Mouse (Mus musculus) MEL (cell line): Measurements from ENCODE around the gene Gm26938. TPM values are rescaled to one million over a fixed set of nuclear protein-coding genes. Genes with fewer than 3 reads are reported as not detected.

Experiments
- DNase-seq: peaks from one replicate; pipeline ENCODE4 v3.0.0; 2011; ENCODE audit warnings: low read depth, low spot score
- H3K27ac ChIP-seq: 2 replicates; pipeline ENCODE4 v1.5.1; 2012; ENCODE audit warnings: low read depth, mild to moderate bottlenecking, control low read depth, low read length, moderate library complexity; ENCODE audit not compliant: control insufficient read depth
- H3K27me3 ChIP-seq, 2 experiments: fragments of 150-350 bp in 1 of 2; sonication (generic) in 1 of 2; 2 replicates each; pipeline ENCODE4 v1.6.1; 2012; ENCODE audit warnings: low read length in 2 of 2, mild to moderate bottlenecking in 2 of 2, improper control_type of control experiment in 1 of 2, moderate library complexity in 1 of 2; ENCODE audit not compliant: insufficient read depth in 2 of 2, control insufficient read depth in 1 of 2
- H3K36me3 ChIP-seq, 2 experiments: 2 replicates each; pipeline ENCODE4 v1.6.1; 2012 to 2014; ENCODE audit warnings: low read length in 2 of 2, improper control_type of control experiment in 1 of 2, inconsistent platforms in 1 of 2, mild to moderate bottlenecking in 1 of 2; ENCODE audit not compliant: insufficient read depth in 2 of 2, control insufficient read depth in 1 of 2
- H3K4me1 ChIP-seq, 2 experiments: fragments of 150-350 bp in 1 of 2; sonication (generic) in 1 of 2; 2 replicates each; pipeline ENCODE4 v1.6.1; 2012; ENCODE audit warnings: low read length in 2 of 2, improper control_type of control experiment in 1 of 2, mild to moderate bottlenecking in 1 of 2; ENCODE audit not compliant: insufficient read depth in 2 of 2, control insufficient read depth in 1 of 2
- H3K4me3 ChIP-seq, 2 experiments: fragments of 150-350 bp in 1 of 2; sonication (generic) in 1 of 2; 2 replicates each; pipeline ENCODE4 v1.5.1; 2012; ENCODE audit warnings: low read depth in 2 of 2, low read length in 2 of 2, mild to moderate bottlenecking in 2 of 2, moderate library complexity in 2 of 2, control low read depth in 1 of 2, improper control_type of control experiment in 1 of 2; ENCODE audit not compliant: control insufficient read depth in 1 of 2, insufficient read depth in 1 of 2
- H3K79me2 ChIP-seq: 2 replicates; pipeline ENCODE4 v1.6.1; 2012; ENCODE audit warnings: mild to moderate bottlenecking, low read length, moderate library complexity; ENCODE audit not compliant: control insufficient read depth, poor library complexity, insufficient read depth
- H3K9ac ChIP-seq: 2 replicates; pipeline ENCODE4 v1.6.1; 2012; ENCODE audit warnings: low read depth, mild to moderate bottlenecking, control low read depth, low read length, moderate library complexity; ENCODE audit not compliant: control insufficient read depth, poor library complexity, severe bottlenecking
- H3K9me3 ChIP-seq: fragments of 150-350 bp; sonication (generic); replicated peaks from 2 replicates; pipeline ENCODE4 v1.6.1; 2012; ENCODE audit warnings: mild to moderate bottlenecking, low read length, improper control_type of control experiment, moderate library complexity; ENCODE audit not compliant: insufficient read depth
- BHLHE40 ChIP-seq: IDR thresholded peaks from 2 replicates; pipeline ENCODE4 v1.6.1; 2012; ENCODE audit warnings: low read depth, mild to moderate bottlenecking, inconsistent platforms, low read length, improper control_type of control experiment, borderline replicate concordance
- CHD1 ChIP-seq: IDR thresholded peaks from 2 replicates; pipeline ENCODE4 v1.6.1; 2012; ENCODE audit warnings: low read depth, mild to moderate bottlenecking, inconsistent platforms, low read length, improper control_type of control experiment
- CTCF ChIP-seq, 3 experiments: IDR thresholded peaks in 2 of 3; conservative IDR thresholded peaks in 1 of 3; 2 replicates each; pipeline ENCODE4 v1.5.1; 2011 to 2012; ENCODE audit warnings: low read length in 3 of 3, low read depth in 2 of 3, mild to moderate bottlenecking in 2 of 3, improper control_type of control experiment in 1 of 3, inconsistent platforms in 1 of 3, mixed read lengths in 1 of 3, moderate library complexity in 1 of 3; ENCODE audit not compliant: control insufficient read depth in 1 of 3, insufficient read depth in 1 of 3, poor library complexity in 1 of 3, severe bottlenecking in 1 of 3
- E2F4 ChIP-seq: IDR thresholded peaks from 2 replicates; pipeline ENCODE4 v1.6.1; 2011; ENCODE audit warnings: low read depth, low read length, improper control_type of control experiment, borderline replicate concordance
- ELF1 ChIP-seq: IDR thresholded peaks from 2 replicates; pipeline ENCODE4 v1.6.1; 2014; ENCODE audit warnings: low read depth, mild to moderate bottlenecking, inconsistent platforms, low read length, improper control_type of control experiment, moderate library complexity
- EP300 ChIP-seq, 2 experiments: IDR thresholded peaks; 2 replicates each; pipeline ENCODE4 v1.6.1; 2011; ENCODE audit warnings: improper control_type of control experiment in 2 of 2, low read length in 2 of 2, low read depth in 1 of 2, mild to moderate bottlenecking in 1 of 2
- ETS1 ChIP-seq: IDR thresholded peaks from 2 replicates; pipeline ENCODE4 v1.6.1; 2012; ENCODE audit warnings: low read depth, mild to moderate bottlenecking, inconsistent platforms, low read length, improper control_type of control experiment, moderate library complexity
- GABPA ChIP-seq: IDR thresholded peaks from 2 replicates; pipeline ENCODE4 v1.6.1; 2012; ENCODE audit warnings: low read depth, mild to moderate bottlenecking, inconsistent platforms, low read length, improper control_type of control experiment, moderate library complexity
- HCFC1 ChIP-seq: IDR thresholded peaks from 2 replicates; pipeline ENCODE4 v1.6.1; 2012; ENCODE audit warnings: low read depth, mild to moderate bottlenecking, inconsistent platforms, low read length, improper control_type of control experiment, moderate library complexity
- JUND ChIP-seq: IDR thresholded peaks from 2 replicates; pipeline ENCODE4 v1.6.1; 2011; ENCODE audit warnings: low read depth, mild to moderate bottlenecking, improper control_type of control experiment, low read length
- KAT2A ChIP-seq: conservative IDR thresholded peaks from 2 replicates; pipeline ENCODE4 v1.6.1; 2012; ENCODE audit warnings: low read depth, low read length, improper control_type of control experiment, inconsistent platforms
- MAFK ChIP-seq: IDR thresholded peaks from 2 replicates; pipeline ENCODE4 v1.6.1; 2011; ENCODE audit warnings: low read depth, mild to moderate bottlenecking, low read length, improper control_type of control experiment, borderline replicate concordance
- MAX ChIP-seq: IDR thresholded peaks from 2 replicates; pipeline ENCODE4 v1.6.1; 2011; ENCODE audit warnings: low read length, improper control_type of control experiment
- MAZ ChIP-seq: IDR thresholded peaks from 2 replicates; pipeline ENCODE4 v1.6.1; 2012; ENCODE audit warnings: low read depth, mild to moderate bottlenecking, inconsistent platforms, low read length, improper control_type of control experiment
- MXI1 ChIP-seq: IDR thresholded peaks from 2 replicates; pipeline ENCODE4 v1.6.1; 2011; ENCODE audit warnings: mild to moderate bottlenecking, low read depth, low read length, improper control_type of control experiment
- MYB ChIP-seq: IDR thresholded peaks from 2 replicates; pipeline ENCODE4 v1.6.1; 2011; ENCODE audit warnings: mild to moderate bottlenecking, low read depth, low read length, improper control_type of control experiment
- MYC ChIP-seq: IDR thresholded peaks from 2 replicates; pipeline ENCODE4 v1.6.1; 2011; ENCODE audit warnings: low read depth, mild to moderate bottlenecking, low read length, improper control_type of control experiment, moderate library complexity
- NELFE ChIP-seq: IDR thresholded peaks from 2 replicates; pipeline ENCODE4 v1.6.1; 2011; ENCODE audit warnings: low read depth, low read length, improper control_type of control experiment
- NRF1 ChIP-seq: IDR thresholded peaks from 2 replicates; pipeline ENCODE4 v1.6.1; 2014; ENCODE audit warnings: low read depth, mild to moderate bottlenecking, inconsistent platforms, low read length, improper control_type of control experiment, moderate library complexity; ENCODE audit not compliant: poor library complexity, insufficient read depth, severe bottlenecking
- POLR2A ChIP-seq, 2 experiments: IDR thresholded peaks; 2 replicates each; pipeline ENCODE4 v1.6.1; 2011 to 2012; ENCODE audit warnings: low read length in 2 of 2, mild to moderate bottlenecking in 2 of 2, control low read depth in 1 of 2, improper control_type of control experiment in 1 of 2, low read depth in 1 of 2, moderate library complexity in 1 of 2; ENCODE audit not compliant: control insufficient read depth in 1 of 2, insufficient read depth in 1 of 2, poor library complexity in 1 of 2
- POLR2AphosphoS2 ChIP-seq: IDR thresholded peaks from 2 replicates; pipeline ENCODE4 v1.6.1; 2011; ENCODE audit warnings: low read length, improper control_type of control experiment
- POLR2AphosphoS5 ChIP-seq: IDR thresholded peaks from 2 replicates; pipeline ENCODE4 v1.6.1; 2012; ENCODE audit warnings: low read depth, borderline replicate concordance, mild to moderate bottlenecking, inconsistent platforms, low read length, moderate library complexity, mixed read lengths
- RAD21 ChIP-seq: IDR thresholded peaks from 2 replicates; pipeline ENCODE4 v1.6.1; 2011; ENCODE audit warnings: mild to moderate bottlenecking, low read depth, low read length, improper control_type of control experiment
- RCOR1 ChIP-seq: IDR thresholded peaks from 2 replicates; pipeline ENCODE4 v1.6.1; 2012; ENCODE audit warnings: low read depth, mild to moderate bottlenecking, inconsistent platforms, low read length, improper control_type of control experiment
- SIN3A ChIP-seq: IDR thresholded peaks from 2 replicates; pipeline ENCODE4 v1.6.1; 2012; ENCODE audit warnings: low read length, improper control_type of control experiment, inconsistent platforms
- SMC3 ChIP-seq: IDR thresholded peaks from 2 replicates; pipeline ENCODE4 v1.6.1; 2011; ENCODE audit warnings: low read depth, low read length, improper control_type of control experiment
- TAL1 ChIP-seq: IDR thresholded peaks from 2 replicates; pipeline ENCODE4 v1.6.1; 2012; ENCODE audit warnings: mild to moderate bottlenecking, inconsistent platforms, low read length, moderate library complexity, mixed read lengths
- TBP ChIP-seq: IDR thresholded peaks from 2 replicates; pipeline ENCODE4 v1.8.0; 2011; ENCODE audit warnings: low read depth, low read length, improper control_type of control experiment
- TCF12 ChIP-seq: IDR thresholded peaks from 2 replicates; pipeline ENCODE4 v1.6.1; 2014; ENCODE audit warnings: low read depth, mild to moderate bottlenecking, inconsistent platforms, low read length, improper control_type of control experiment, moderate library complexity
- UBTF ChIP-seq: IDR thresholded peaks from 2 replicates; pipeline ENCODE4 v1.6.1; 2012; ENCODE audit warnings: low read depth, mild to moderate bottlenecking, inconsistent platforms, low read length, improper control_type of control experiment, moderate library complexity, borderline replicate concordance; ENCODE audit not compliant: insufficient read depth
- USF1 ChIP-seq: IDR thresholded peaks from 2 replicates; pipeline ENCODE4 v1.6.1; 2014; ENCODE audit warnings: low read depth, mild to moderate bottlenecking, inconsistent platforms, low read length, improper control_type of control experiment, moderate library complexity
- USF2 ChIP-seq, 2 experiments: IDR thresholded peaks; 2 replicates each; pipeline ENCODE4 v1.6.1; 2011 to 2012; ENCODE audit warnings: improper control_type of control experiment in 2 of 2, low read length in 2 of 2, borderline replicate concordance in 1 of 2, inconsistent platforms in 1 of 2, low read depth in 1 of 2, mild to moderate bottlenecking in 1 of 2; ENCODE audit not compliant: insufficient read depth in 1 of 2
- ZC3H11A ChIP-seq: IDR thresholded peaks from 2 replicates; pipeline ENCODE4 v1.6.1; 2012; ENCODE audit warnings: low read depth, mild to moderate bottlenecking, inconsistent platforms, low read length, improper control_type of control experiment
- ZMIZ1 ChIP-seq: IDR thresholded peaks from 2 replicates; pipeline ENCODE4 v1.6.1; 2012; ENCODE audit warnings: low read depth, mild to moderate bottlenecking, inconsistent platforms, low read length, improper control_type of control experiment, moderate library complexity
- ZNF384 ChIP-seq: IDR thresholded peaks from 2 replicates; pipeline ENCODE4 v1.6.1; 2012; ENCODE audit warnings: low read depth, mild to moderate bottlenecking, inconsistent platforms, low read length, improper control_type of control experiment
- polyA plus RNA-seq, 2 experiments: library from polyadenylated mRNA; stranded (reverse) in 1 of 2; unstranded in 1 of 2; fragments of >175 nt in 1 of 2; fragments of >200 nt in 1 of 2; gene quantifications; 2 replicates each; pipeline versions ENCODE4 v1.2.1 to v1.2.4; 2012; ENCODE audit warnings: low replicate concordance in 2 of 2, low read depth in 1 of 2; ENCODE audit not compliant: insufficient read length in 2 of 2, insufficient read depth in 1 of 2, missing spikeins in 1 of 2
- total RNA-seq: library from RNA; depleted of rRNA; stranded (reverse); fragments of 300-350 nt; gene quantifications from 2 replicates; pipeline ENCODE4 v1.2.3, GENCODE M21; 2012

Gene Gm26938
- total and polyA plus RNA-seq, 3 experiments = 0.11 TPM; not detected in 2

- TF ChIP-seq USF2 (IDR thresholded peaks at IDR 0.05; ENCODE audit: borderline replicate concordance in 1 of 2, insufficient read depth in 1 of 2, low read depth in 1 of 2, low read length in 2 of 2) (no peak), CHD1 (no peak)
Observed at GRCm38 (mm10) chr5:139804107-139804551, 22.1 kb downstream of the Gm26938 start (continued).

GRCm38 (mm10) chr5:139803601-139804102 is 22.6 kb downstream of the Gm26938 start:
- Histone ChIP-seq H3K27ac (peak overlapping the region; percentile 99), H3K4me3 (peak overlapping the region; percentile 31 to 52), H3K36me3 (peaks cover 0 to 20% of the 10 kb centered on the region in 2 experiments; a peak in 3 of 4 replicates), H3K79me2 (no peaks in the 10 kb centered on the region), H3K9me3 (no peaks in the 10 kb centered on the region), H3K9ac (peak overlapping the region; percentile 52), H3K27me3 (no peaks in the 10 kb centered on the region), H3K4me1 (peaks cover 6 to 32% of the 10 kb centered on the region in 2 experiments)
- peak; percentile 94 for DNase-seq
- TF ChIP-seq MXI1 (peak; percentile 96), MYC (peak; percentile 45), RAD21 (no peak), MAZ (no peak), KAT2A (no peak), NELFE (no peak; the same call in 1 of the 2 replicates), ETS1 (no peak), USF2 (IDR thresholded peaks at IDR 0.05; ENCODE audit: borderline replicate concordance in 1 of 2, insufficient read depth in 1 of 2, low read depth in 1 of 2, low read length in 2 of 2) (no peak), TBP (no peak), RCOR1 (no peak), MYB (no peak), NRF1 (no peak), MAFK (no peak), POLR2AphosphoS5 (no peak), JUND (no peak), GABPA (no peak), UBTF (no peak), HCFC1 (0 out of 2 replicates have a peak, but pooled peaks have one; percentile 3), SMC3 (no peak), POLR2AphosphoS2 (peak; percentile 75; the same call in 1 of the 2 replicates), E2F4 (no peak), SIN3A (no peak), TAL1 (no peak), TCF12 (0 out of 2 replicates have a peak, but pooled peaks have one; percentile 24), POLR2A (IDR thresholded peaks at IDR 0.05; ENCODE audit: control insufficient read depth in 1 of 2, insufficient read depth in 1 of 2, low read depth in 1 of 2, low read length in 2 of 2, poor library complexity in 1 of 2) (peak in 1 of 2 experiments; percentile 54; a peak in 1 of 4 replicates), ZMIZ1 (no peak), CTCF (IDR thresholded peaks at IDR 0.05 in 2 of 3, conservative IDR thresholded peaks at IDR 0.05 in 1 of 3; ENCODE audit: control insufficient read depth in 1 of 3, insufficient read depth in 1 of 3, low read depth in 2 of 3, low read length in 3 of 3, poor library complexity in 1 of 3, severe bottlenecking in 1 of 3) (peak; percentile 53 to 54 (median 53)), ZC3H11A (no peak), ELF1 (no peak), ZNF384 (no peak), USF1 (no peak), MAX (0 out of 2 replicates have a peak, but pooled peaks have one; percentile 61), EP300 (IDR thresholded peaks at IDR 0.05; ENCODE audit: low read depth in 1 of 2, low read length in 2 of 2) (no peak), BHLHE40 (peak; percentile 74)
